Mouse (Mus musculus) heart, embryonic 14.5 days (tissue): Measurements from ENCODE around the gene Susd3. TPM values are rescaled to one million over a fixed set of nuclear protein-coding genes. Genes with fewer than 3 reads are reported as not detected.

Experiments used
- ATAC-seq: fragments of 200-750 bp; cut with Nextera tagmentation; 2 replicates; pipeline ENCODE4 v1.8.0; 2017; ENCODE audit warnings: low read depth, moderate TSS enrichment; ENCODE audit not compliant: insufficient number of reproducible peaks, insufficient read depth, low FRiP score
- H3K27ac ChIP-seq, 2 experiments: fragments of 200-500 bp in 1 of 2; fragments of 300-500 bp in 1 of 2; sonication (generic) in 1 of 2; replicated peaks in 1 of 2; 2 replicates each; pipeline ENCODE4 v1.5.1; 2012 to 2014; ENCODE audit warnings: low read depth in 2 of 2, low read length in 2 of 2, control low read depth in 1 of 2, mild to moderate bottlenecking in 1 of 2, mixed read lengths in 1 of 2; ENCODE audit not compliant: control insufficient read depth in 1 of 2, insufficient read depth in 1 of 2
- H3K27me3 ChIP-seq: fragments of 300-500 bp; sonication (generic); 2 replicates; pipeline ENCODE4 v1.6.1; 2014; ENCODE audit warnings: mild to moderate bottlenecking, low read length, control low read depth; ENCODE audit not compliant: control insufficient read depth, insufficient read depth
- H3K36me3 ChIP-seq: fragments of 300-500 bp; sonication (generic); 2 replicates; pipeline ENCODE4 v1.6.1; 2014; ENCODE audit warnings: mild to moderate bottlenecking, control low read depth, low read length, mixed read lengths; ENCODE audit not compliant: control insufficient read depth, insufficient read depth
- H3K4me1 ChIP-seq, 2 experiments: fragments of 200-500 bp in 1 of 2; fragments of 300-500 bp in 1 of 2; sonication (generic) in 1 of 2; 2 replicates each; pipeline ENCODE4 v1.6.1; 2012 to 2014; ENCODE audit warnings: low read length in 2 of 2, control low read depth in 1 of 2, mixed read lengths in 1 of 2; ENCODE audit not compliant: control insufficient read depth in 2 of 2, insufficient read depth in 2 of 2
- H3K4me2 ChIP-seq: fragments of 300-500 bp; sonication (generic); 2 replicates; pipeline ENCODE4 v1.6.1; 2014; ENCODE audit warnings: mild to moderate bottlenecking, low read length
- H3K4me3 ChIP-seq, 2 experiments: fragments of 200-500 bp in 1 of 2; fragments of 300-500 bp in 1 of 2; sonication (generic) in 1 of 2; 2 replicates each; pipeline ENCODE4 v1.5.1; 2012 to 2014; ENCODE audit warnings: low read length in 2 of 2, mild to moderate bottlenecking in 2 of 2, control low read depth in 1 of 2, low read depth in 1 of 2, moderate library complexity in 1 of 2; ENCODE audit not compliant: control insufficient read depth in 1 of 2, insufficient read depth in 1 of 2
- H3K9ac ChIP-seq: fragments of 300-500 bp; sonication (generic); 2 replicates; pipeline ENCODE4 v1.6.1; 2014; ENCODE audit warnings: mild to moderate bottlenecking, low read length
- H3K9me3 ChIP-seq: fragments of 300-500 bp; sonication (generic); 2 replicates; pipeline ENCODE4 v1.6.1; 2016; ENCODE audit warnings: low read length, control low read depth; ENCODE audit not compliant: control insufficient read depth
- WGBS: fragments of 180-500 bp; shearing (Covaris S2); extraction: QIAGEN DNeasy Blood & Tissue Kit; methylation state at CpG from one replicate; pipeline ENCODE4 v1.1.7; 2014; 5-methylcytosine and 5-hydroxymethylcytosine counted together
- polyA plus RNA-seq: library from polyadenylated mRNA; unstranded; fragments of >200 nt; fragmentation: Nextera tagmentation; extraction: Ambion mirVana; gene quantifications from 2 replicates; pipeline ENCODE4 v1.2.1, GENCODE M21; 2014

The Susd3 gene
- polyA plus RNA-seq, 1 experiment from 2014 or later: 1.9 TPM

DNA sequence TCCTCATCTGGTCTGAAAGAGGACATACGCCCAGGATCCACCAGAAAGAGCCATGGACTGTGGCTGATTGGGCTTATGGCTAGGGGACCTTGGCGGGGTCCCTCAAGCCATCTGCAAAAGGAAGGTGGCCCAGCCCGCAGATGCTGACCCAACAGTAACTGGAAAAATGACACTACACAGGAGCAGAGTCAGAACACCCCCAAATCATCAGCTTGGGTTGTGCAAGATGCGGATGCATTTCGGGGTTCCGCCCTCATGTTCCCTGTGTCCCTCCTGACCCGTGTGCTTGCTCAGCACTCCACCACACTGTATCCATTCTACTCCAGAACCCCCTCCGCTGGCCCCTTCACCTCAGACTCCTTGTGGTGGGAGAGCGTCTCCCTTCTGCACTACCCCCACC, 49.8 kb downstream of the Susd3 start:
- H3K27me3 ChIP-seq: no peaks in the 10 kb centered on the region
- peaks cover 3 to 5% of the 10 kb centered on the region in 2 experiments; a peak in 2 of 4 replicates for H3K4me1 ChIP-seq
- ATAC-seq: no peak
- peaks cover 48% of the 10 kb centered on the region for H3K36me3 ChIP-seq
- WGBS: 82% methylated on average over 9 of the region's 9 CpGs
- H3K27ac ChIP-seq: no peak overlapping the region
- no peak overlapping the region for H3K4me2 ChIP-seq
- H3K9me3 ChIP-seq: no peaks in the 10 kb centered on the region
- no peak overlapping the region for H3K4me3 ChIP-seq
- no peak overlapping the region for H3K9ac ChIP-seq

DNA sequence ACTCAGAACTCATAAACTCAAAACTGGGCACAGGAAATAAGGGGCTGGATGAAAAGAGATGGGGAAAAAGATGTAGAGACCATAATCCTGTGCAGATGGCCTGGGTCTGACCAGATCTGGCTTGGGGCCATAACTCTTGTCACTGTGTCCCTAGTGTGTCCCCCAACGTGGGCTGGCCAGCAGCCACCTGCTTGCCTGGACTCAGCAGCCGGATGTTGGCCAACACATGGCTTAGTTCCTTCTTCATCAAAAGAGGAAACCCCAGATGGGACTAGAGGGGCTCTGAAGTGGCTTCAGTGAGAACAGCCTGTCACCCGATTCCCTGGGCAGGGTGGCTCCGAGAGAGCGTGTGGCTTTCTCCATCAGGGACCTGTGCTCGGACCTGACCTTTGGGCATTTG, 51.7 kb downstream of the Susd3 start:
- Histone ChIP-seq H3K4me2 (no peak overlapping the region), H3K9me3 (no peaks in the 10 kb centered on the region), H3K36me3 (peaks cover 29% of the 10 kb centered on the region), H3K4me1 (peaks cover 10 to 16% of the 10 kb centered on the region in 2 experiments; a peak in 3 of 4 replicates), H3K27me3 (no peaks in the 10 kb centered on the region), H3K27ac (no peak overlapping the region), H3K9ac (no peak overlapping the region), H3K4me3 (no peak overlapping the region)
- 66% methylated on average over 6 of the region's 6 CpGs for WGBS
- ATAC-seq: no peak

DNA sequence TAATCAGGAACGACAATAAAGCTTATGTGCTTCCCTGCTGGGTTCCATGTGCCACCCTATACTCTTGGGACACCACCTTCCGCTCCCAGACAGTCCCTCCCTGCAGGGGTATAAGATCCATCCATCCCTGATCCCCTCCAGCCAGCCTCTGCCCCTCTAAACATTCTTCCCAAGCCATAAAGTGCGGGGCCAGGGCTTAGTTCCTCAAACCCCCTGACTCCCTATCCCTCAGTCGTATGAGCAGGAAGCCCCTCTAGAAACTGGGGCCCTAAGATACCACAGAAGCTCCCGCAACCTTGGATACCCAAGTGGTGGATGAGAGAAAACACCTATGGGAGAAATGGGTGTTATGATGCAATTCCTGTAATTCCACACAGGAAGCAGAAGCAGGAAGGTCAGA, 52.3 kb downstream of the Susd3 start:
- no peaks in the 10 kb centered on the region for H3K27me3 ChIP-seq
- ATAC-seq: no peak
- 78% methylated on average over 5 of the region's 5 CpGs for WGBS
- peaks cover 27% of the 10 kb centered on the region for H3K36me3 ChIP-seq
- no peaks in the 10 kb centered on the region for H3K9me3 ChIP-seq
- H3K4me3 ChIP-seq: no peak overlapping the region
- H3K9ac ChIP-seq: no peak overlapping the region
- H3K27ac ChIP-seq: no peak overlapping the region
- peaks cover 16 to 22% of the 10 kb centered on the region in 2 experiments for H3K4me1 ChIP-seq
- no peak overlapping the region for H3K4me2 ChIP-seq

DNA sequence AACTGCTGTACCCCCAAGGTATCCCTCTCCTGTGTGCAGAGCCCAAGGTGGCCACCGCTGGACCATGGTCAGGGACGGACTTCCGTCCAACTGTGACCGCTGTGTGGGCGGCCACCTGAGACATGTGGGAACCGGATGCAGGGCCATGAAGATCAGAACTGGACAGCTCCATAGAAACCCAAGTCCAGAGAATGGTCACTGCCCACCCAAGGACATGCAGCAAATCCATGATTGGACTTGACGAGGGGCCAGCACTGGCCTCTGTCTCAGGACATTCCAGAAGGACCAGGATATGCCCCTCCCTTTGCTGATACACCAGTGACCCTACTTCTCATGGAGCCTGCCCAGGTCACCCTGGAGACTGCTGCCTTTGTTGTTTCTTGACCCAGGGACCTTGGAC, 52.9 kb downstream of the Susd3 start:
- Histone ChIP-seq H3K4me2 (no peak overlapping the region), H3K36me3 (peaks cover 27% of the 10 kb centered on the region), H3K27me3 (no peaks in the 10 kb centered on the region), H3K9me3 (no peaks in the 10 kb centered on the region), H3K9ac (no peak overlapping the region), H3K4me3 (no peak overlapping the region), H3K27ac (no peak overlapping the region), H3K4me1 (peaks cover 21 to 28% of the 10 kb centered on the region in 2 experiments)
- WGBS: 84% methylated on average over 7 of the region's 7 CpGs
- ATAC-seq: no peak

DNA sequence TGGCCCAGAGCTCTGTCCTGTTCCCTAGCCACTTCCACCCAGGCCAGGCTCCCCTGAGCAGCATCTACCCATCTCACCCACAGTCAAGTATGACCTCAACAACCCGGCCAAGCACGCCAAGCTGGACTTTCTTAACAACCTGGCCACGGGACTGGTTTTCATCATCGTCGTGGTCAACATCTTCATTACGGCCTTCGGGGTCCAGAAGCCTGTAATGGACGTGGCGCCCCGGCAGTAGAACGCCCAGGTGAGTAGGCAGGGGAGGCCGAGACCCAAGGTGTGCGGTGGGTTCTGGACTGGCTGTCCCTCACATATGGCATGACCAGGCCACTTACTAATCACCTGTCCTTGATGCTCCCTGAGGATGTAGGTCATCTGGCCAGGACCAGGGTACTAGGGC, 53.7 kb downstream of the Susd3 start:
- ATAC-seq: no peak
- Histone ChIP-seq H3K27ac (no peak overlapping the region), H3K27me3 (no peaks in the 10 kb centered on the region), H3K36me3 (peaks cover 27% of the 10 kb centered on the region), H3K4me2 (no peak overlapping the region), H3K9me3 (no peaks in the 10 kb centered on the region), H3K4me1 (peaks cover 29 to 36% of the 10 kb centered on the region in 2 experiments), H3K4me3 (no peak overlapping the region), H3K9ac (no peak overlapping the region)
- 92% methylated on average over 13 of the region's 13 CpGs for WGBS

DNA sequence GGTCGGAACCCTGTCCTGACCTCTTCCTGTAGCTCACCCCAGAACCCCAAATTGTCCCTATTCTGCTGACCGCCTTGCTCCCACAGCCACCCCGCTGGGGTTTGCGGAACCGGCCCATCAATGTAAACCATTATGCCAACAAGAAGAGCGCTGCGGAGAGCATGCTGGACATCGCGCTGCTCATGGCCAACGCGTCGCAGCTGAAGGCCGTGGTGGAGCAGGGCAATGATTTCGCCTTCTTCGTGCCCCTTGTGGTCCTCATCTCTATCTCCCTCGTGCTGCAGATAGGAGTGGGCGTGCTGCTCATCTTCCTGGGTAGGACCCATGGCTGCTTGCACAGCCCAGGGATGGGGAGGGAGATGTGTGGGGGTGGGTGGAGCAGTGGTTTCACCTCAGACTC, 54.9 kb downstream of the Susd3 start:
- no peak overlapping the region for H3K4me2 ChIP-seq
- peaks cover 27% of the 10 kb centered on the region for H3K36me3 ChIP-seq
- H3K9ac ChIP-seq: no peak overlapping the region
- no peak for ATAC-seq
- 95% methylated on average over 17 of the region's 17 CpGs for WGBS
- H3K27ac ChIP-seq: no peak overlapping the region
- peaks cover 36 to 47% of the 10 kb centered on the region in 2 experiments for H3K4me1 ChIP-seq
- no peaks in the 10 kb centered on the region for H3K27me3 ChIP-seq
- H3K9me3 ChIP-seq: no peaks in the 10 kb centered on the region
- no peak overlapping the region for H3K4me3 ChIP-seq

DNA sequence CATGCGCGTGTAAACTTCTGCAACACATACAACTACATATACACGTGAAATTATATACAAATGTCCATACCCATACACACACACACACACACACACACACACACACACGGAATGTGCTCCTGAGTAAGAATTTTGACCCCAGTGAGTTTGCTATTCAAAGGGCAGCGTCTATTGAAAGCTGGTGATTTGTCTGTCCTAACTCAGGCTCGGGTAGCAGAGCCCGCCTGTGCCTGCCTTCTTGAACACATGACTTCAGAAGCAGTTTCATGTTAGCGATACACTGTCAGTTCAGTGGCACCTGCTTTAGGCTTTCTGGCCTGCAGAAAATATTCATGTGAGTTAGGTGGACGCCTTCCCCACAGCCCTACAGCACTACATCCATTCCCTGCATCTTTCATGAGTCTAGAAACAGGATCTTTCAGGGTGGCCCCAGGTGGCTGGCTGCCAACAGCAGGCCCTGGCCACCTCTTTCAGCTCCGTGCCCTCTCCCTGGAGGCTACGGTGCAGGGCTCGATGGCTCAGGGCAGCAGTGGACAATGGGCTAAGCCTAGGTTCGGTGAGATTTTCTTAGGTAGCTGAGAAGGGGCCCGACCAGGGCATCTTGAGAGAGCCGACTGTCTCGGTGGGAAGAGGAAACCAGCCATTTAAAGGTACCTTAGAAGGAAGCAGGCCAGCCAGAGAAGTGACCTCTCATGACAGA, 56.2 kb downstream of the Susd3 start:
- Histone ChIP-seq H3K27ac (no peak overlapping the region; a peak in 1 of 4 replicates), H3K9ac (no peak overlapping the region; the same call in 1 of the 2 replicates), H3K4me2 (no peak overlapping the region), H3K36me3 (peaks cover 27% of the 10 kb centered on the region), H3K9me3 (no peaks in the 10 kb centered on the region), H3K27me3 (no peaks in the 10 kb centered on the region), H3K4me1 (peaks cover 43 to 53% of the 10 kb centered on the region in 2 experiments), H3K4me3 (no peak overlapping the region)
- ATAC-seq: no peak
- 72% methylated on average over 16 of the region's 16 CpGs for WGBS

DNA sequence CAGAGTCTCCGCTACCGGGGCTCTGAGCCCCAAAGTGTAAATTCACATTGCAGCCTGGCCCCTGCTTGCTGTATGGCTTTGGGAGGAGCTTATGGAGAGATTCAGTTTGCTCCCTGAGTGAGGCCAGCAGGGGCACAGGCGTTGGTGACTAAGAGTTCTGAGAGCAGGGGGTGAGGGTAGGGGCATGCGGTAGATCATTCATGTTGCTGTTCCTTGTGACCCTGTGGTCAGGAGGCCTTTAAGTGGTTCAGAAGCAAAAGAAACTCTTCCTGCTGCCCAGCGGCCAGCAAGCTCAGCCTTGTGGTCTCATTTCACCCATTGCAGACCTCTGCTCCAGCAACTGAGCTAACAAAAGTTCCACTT, 56.9 kb downstream of the Susd3 start:
- no peak overlapping the region for H3K4me2 ChIP-seq
- peaks cover 25% of the 10 kb centered on the region for H3K36me3 ChIP-seq
- 55% methylated on average over 5 of the region's 5 CpGs for WGBS
- ATAC-seq: no peak
- no peaks in the 10 kb centered on the region for H3K9me3 ChIP-seq
- H3K4me1 ChIP-seq: peaks cover 45 to 55% of the 10 kb centered on the region in 2 experiments
- H3K27me3 ChIP-seq: no peaks in the 10 kb centered on the region
- peak overlapping the region; percentile 9; the same call in 1 of the 2 replicates for H3K9ac ChIP-seq
- H3K4me3 ChIP-seq: no peak overlapping the region
- H3K27ac ChIP-seq: peak overlapping the region in 1 of 2 experiments; percentile 39; a peak in 2 of 4 replicates
